Mouse (Mus musculus): ENCODE measurements around the gene Hist1h2bl.
A peak's percentile ranks its signal among the peaks of the same experiment; 100 is the strongest.

Hist1h2bl gene

DNA sequence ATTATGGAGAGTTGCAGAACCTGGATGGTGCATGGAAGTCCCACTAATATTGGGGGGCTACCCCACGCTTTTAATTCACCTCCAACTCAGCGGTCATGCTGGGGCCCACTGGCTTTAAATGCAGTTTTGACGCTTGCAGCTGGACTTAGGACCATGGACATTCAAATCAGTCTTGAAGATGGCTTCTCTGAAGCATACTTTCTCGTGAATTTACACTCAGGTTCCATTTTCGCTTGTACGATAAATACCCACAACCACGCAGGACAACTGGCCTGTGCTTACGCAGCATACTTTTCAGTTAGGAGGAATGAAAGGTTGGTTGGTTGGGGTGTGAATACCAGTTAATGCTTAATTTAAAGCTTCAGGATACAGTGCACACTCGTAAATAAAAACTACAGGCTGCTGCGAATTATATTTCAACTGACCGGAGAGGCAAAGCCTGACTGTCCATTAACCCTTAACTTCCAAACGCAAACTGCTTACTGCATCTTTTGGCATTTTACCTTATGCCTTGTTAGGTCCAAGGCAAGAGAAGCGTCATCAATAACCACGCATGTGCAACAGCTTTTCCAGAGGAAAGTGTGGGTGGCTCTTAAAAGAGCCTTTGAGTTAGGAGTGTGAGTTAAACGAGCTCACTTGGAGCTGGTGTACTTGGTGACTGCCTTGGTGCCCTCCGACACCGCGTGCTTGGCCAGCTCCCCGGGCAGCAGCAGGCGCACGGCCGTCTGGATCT lies 646 bp downstream of the Hist1h2bl start:
- DNase-seq (ENCODE audit: low read depth, low spot score), result peak; percentile 27
- Histone ChIP-seq H3K36me3 (ENCODE audit: control insufficient read depth, insufficient read depth, low read length, poor library complexity, severe bottlenecking) (no peaks in the 10 kb centered on the region), H3K27me3 (ENCODE audit: control insufficient read depth, insufficient read depth, low read length, poor library complexity, severe bottlenecking) (no peaks in the 10 kb centered on the region)

DNA sequence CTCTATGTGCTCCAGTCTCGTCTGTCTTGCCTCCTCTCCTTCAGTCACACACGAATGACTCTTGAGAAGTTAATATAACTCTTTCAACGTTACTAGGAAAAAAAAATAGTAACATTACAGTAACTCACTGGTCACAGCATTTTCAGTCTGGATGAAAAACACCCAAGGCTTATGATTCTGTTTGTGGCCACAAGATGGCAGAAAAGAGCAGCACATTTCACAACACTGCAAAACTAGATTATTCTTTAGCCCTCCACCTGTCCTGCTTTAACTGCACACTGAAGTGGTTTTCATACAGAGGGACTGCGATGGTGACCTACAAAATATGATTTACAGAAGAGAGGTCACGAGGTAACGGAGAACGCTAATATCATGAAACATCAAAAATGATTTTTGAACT lies 1.2 kb downstream of the Hist1h2bl start:
- Histone ChIP-seq H3K27me3 (ENCODE audit: control insufficient read depth, insufficient read depth, low read length, poor library complexity, severe bottlenecking) (no peaks in the 10 kb centered on the region), H3K36me3 (ENCODE audit: control insufficient read depth, insufficient read depth, low read length, poor library complexity, severe bottlenecking) (no peaks in the 10 kb centered on the region)
- peak; percentile 89 for DNase-seq (ENCODE audit: low read depth, low spot score)

DNA sequence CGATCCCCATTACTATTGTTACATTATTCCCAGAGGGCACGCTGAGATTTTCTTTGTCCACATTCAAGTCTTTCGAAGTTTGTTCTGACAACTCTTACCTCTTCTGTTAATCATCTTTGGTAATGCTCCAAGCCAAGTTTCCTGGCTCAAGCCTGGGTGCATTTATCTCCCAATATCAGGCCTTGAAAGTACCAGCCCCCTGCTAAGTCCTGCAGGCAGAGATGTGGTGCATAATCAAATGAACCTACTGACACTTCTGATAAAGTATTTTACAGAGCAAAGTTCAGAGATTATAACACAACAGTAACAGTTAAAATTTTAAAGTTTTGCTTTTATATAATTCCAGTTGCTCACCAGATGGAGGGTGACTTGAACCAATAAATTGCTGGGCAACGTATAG lies 4.2 kb downstream of the Hist1h2bl start:
- DNase-seq (ENCODE audit: low read depth, low spot score), result no peak
- no peaks in the 10 kb centered on the region for H3K27me3 ChIP-seq (ENCODE audit: control insufficient read depth, insufficient read depth, low read length, poor library complexity, severe bottlenecking)

GRCm38 (mm10) chr13:21710821-21711525 lies 5.0 kb downstream of the Hist1h2bl start:
- peak; percentile 93 for DNase-seq (ENCODE audit: low read depth, low spot score)
- Histone ChIP-seq H3K27me3 (ENCODE audit: control insufficient read depth, insufficient read depth, low read length, poor library complexity, severe bottlenecking) (no peaks in the 10 kb centered on the region), H3K36me3 (ENCODE audit: control insufficient read depth, insufficient read depth, low read length, poor library complexity, severe bottlenecking) (no peaks in the 10 kb centered on the region)

More for the DNA sequence above, 4.2 kb downstream of the Hist1h2bl start:
- no peaks in the 10 kb centered on the region for H3K36me3 ChIP-seq (ENCODE audit: control insufficient read depth, insufficient read depth, low read length, poor library complexity, severe bottlenecking)

GRCm38 (mm10) chr13:21710031-21710711 lies 5.8 kb downstream of the Hist1h2bl start:
- no peaks in the 10 kb centered on the region for H3K27me3 ChIP-seq (ENCODE audit: control insufficient read depth, insufficient read depth, low read length, poor library complexity, severe bottlenecking)
- no peaks in the 10 kb centered on the region for H3K36me3 ChIP-seq (ENCODE audit: control insufficient read depth, insufficient read depth, low read length, poor library complexity, severe bottlenecking)
- DNase-seq (ENCODE audit: low read depth, low spot score), result peak; percentile 91

- DNase-seq (ENCODE audit: low read depth, low spot score), result no peak
- Histone ChIP-seq H3K36me3 (ENCODE audit: control insufficient read depth, insufficient read depth, low read length, poor library complexity, severe bottlenecking) (no peaks in the 10 kb centered on the region), H3K27me3 (ENCODE audit: control insufficient read depth, insufficient read depth, low read length, poor library complexity, severe bottlenecking) (no peaks in the 10 kb centered on the region)
These were observed 9.3 kb downstream of the Hist1h2bl start for GRCm38 (mm10) chr13:21706669-21707068.

GRCm38 (mm10) chr13:21697811-21698210 lies 18.1 kb downstream of the Hist1h2bl start, which contains the start of gene Olfr1359:
Olfr1359 (plus strand) TSS chr13:21698111.
- Histone ChIP-seq H3K27me3 (ENCODE audit: control insufficient read depth, insufficient read depth, low read length, poor library complexity, severe bottlenecking) (no peaks in the 10 kb centered on the region), H3K36me3 (ENCODE audit: control insufficient read depth, insufficient read depth, low read length, poor library complexity, severe bottlenecking) (no peaks in the 10 kb centered on the region)
- DNase-seq (ENCODE audit: low read depth, low spot score), result no peak

- DNase-seq (ENCODE audit: low read depth, low spot score), result no peak
- no peaks in the 10 kb centered on the region for H3K36me3 ChIP-seq (ENCODE audit: control insufficient read depth, insufficient read depth, low read length, poor library complexity, severe bottlenecking)
- H3K27me3 ChIP-seq (ENCODE audit: control insufficient read depth, insufficient read depth, low read length, poor library complexity, severe bottlenecking), result no peaks in the 10 kb centered on the region
These were observed 38.6 kb downstream of the Hist1h2bl start, which contains the start of gene Olfr1360 for GRCm38 (mm10) chr13:21677305-21677704. Olfr1360 (minus strand) TSS chr13:21677405.
